ENCODE assay signal across 8 mouse cellular contexts in genomic region chrX:20616861-20617175, GRCm38 (mm10). TPM values are rescaled to one million over a fixed set of nuclear protein-coding genes. Genes with fewer than 3 reads are reported as not detected.
DNase-seq lines count a peak whose midpoint lies in the region; ATAC-seq and TF ChIP-seq lines count a peak whose summit lies in the region.

No protein-coding gene starts in this region.

- peaks cover 5% of the 10 kb centered on the region for H3K36me3 ChIP-seq in heart, postnatal 0 days (replicated peaks; ENCODE audit: control insufficient read depth, insufficient read depth, low read length)
- peaks cover 40% of the 10 kb centered on the region for H3K36me3 ChIP-seq in forebrain, embryonic 10.5 days (replicated peaks)
- H3K36me3 ChIP-seq in limb, embryonic 15.5 days = peaks cover 12% of the 10 kb centered on the region; the same call in 1 of the 2 replicates

- H3K9ac ChIP-seq in heart, postnatal 0 days (replicated peaks; ENCODE audit: low read depth, low read length) = peak overlapping the region; percentile 69
- 0 out of 2 replicates have a peak overlapping the region, but pooled peaks have one; percentile 33 for H3K9ac ChIP-seq in limb, embryonic 15.5 days

- TF ChIP-seq EP300 in heart, postnatal 0 days (IDR thresholded peaks at IDR 0.05; ENCODE audit: low read depth) = no peak

- TF ChIP-seq CTCF in heart, postnatal 0 days (IDR thresholded peaks at IDR 0.05; ENCODE audit: low read depth) = no peak
- no peak for TF ChIP-seq CTCF in olfactory bulb, adult 2 months (IDR thresholded peaks at IDR 0.05; ENCODE audit: insufficient read depth, low read depth, low read length)

- 21% methylated on average over 16 of the region's 17 CpGs for WGBS in heart, postnatal 0 days
- 10% methylated on average over 17 of the region's 17 CpGs for WGBS in forebrain, embryonic 10.5 days
- WGBS in limb, embryonic 15.5 days = 31% methylated on average over 17 of the region's 17 CpGs
- WGBS in olfactory bulb, adult 2 months = 14% methylated on average over 17 of the region's 17 CpGs

- H3K4me1 ChIP-seq in heart, postnatal 0 days (ENCODE audit: control insufficient read depth, insufficient read depth) = no peaks in the 10 kb centered on the region
- peaks cover 15% of the 10 kb centered on the region for H3K4me1 ChIP-seq in forebrain, embryonic 10.5 days
- peaks cover 4% of the 10 kb centered on the region; the same call in 1 of the 2 replicates for H3K4me1 ChIP-seq in limb, embryonic 15.5 days
- peaks cover 3% of the 10 kb centered on the region; the same call in 1 of the 2 replicates for H3K4me1 ChIP-seq in olfactory bulb, adult 2 months (ENCODE audit: control insufficient read depth, insufficient read depth, low read length)

- peak overlapping the region; percentile 72 for H3K4me3 ChIP-seq in heart, postnatal 0 days (ENCODE audit: low read depth, low read length)
- H3K4me3 ChIP-seq in forebrain, embryonic 10.5 days = peak overlapping the region; percentile 68
- peak overlapping the region; percentile 58 for H3K4me3 ChIP-seq in limb, embryonic 15.5 days
- peak overlapping the region; percentile 96 for H3K4me3 ChIP-seq in olfactory bulb, adult 2 months (ENCODE audit: insufficient read depth, low read depth, low read length)

- H3K27ac ChIP-seq in heart, postnatal 0 days (ENCODE audit: low read depth) = peak overlapping the region; percentile 95
- H3K27ac ChIP-seq in forebrain, embryonic 10.5 days = peak overlapping the region; percentile 93
- peak overlapping the region; percentile 92 for H3K27ac ChIP-seq in limb, embryonic 15.5 days
- H3K27ac ChIP-seq in olfactory bulb, adult 2 months (ENCODE audit: insufficient read depth, low read depth, low read length) = peak overlapping the region; percentile 99

- H3K27me3 ChIP-seq in heart, postnatal 0 days (ENCODE audit: control insufficient read depth, insufficient read depth, low read length) = no peaks in the 10 kb centered on the region
- no peaks in the 10 kb centered on the region for H3K27me3 ChIP-seq in forebrain, embryonic 10.5 days (ENCODE audit: poor library complexity, severe bottlenecking)
- no peaks in the 10 kb centered on the region for H3K27me3 ChIP-seq in limb, embryonic 15.5 days

- peak; percentile 24 for DNase-seq in heart, postnatal 0 days (ENCODE audit: low spot score)
- DNase-seq in heart, adult 9 months (ENCODE audit: low spot score in 2 of 2) = no peak
- DNase-seq in MEL-GATA-1-ER (ENCODE audit: extremely low read depth, low read depth) = peak; percentile 2
- DNase-seq in forebrain, embryonic 10.5 days (ENCODE audit: extremely low spot score, low spot score) = no peak
- no peak for DNase-seq in yolk sac, embryonic 10.5 days (ENCODE audit: low spot score)
- DNase-seq in adrenal gland, adult (ENCODE audit: inconsistent age in 2 of 2, low spot score in 1 of 2) = no peak

- no peaks in the 10 kb centered on the region for H3K9me3 ChIP-seq in heart, postnatal 0 days (replicated peaks; ENCODE audit: control insufficient read depth, low read length)
- H3K9me3 ChIP-seq in forebrain, embryonic 10.5 days = no peaks in the 10 kb centered on the region
- no peaks in the 10 kb centered on the region for H3K9me3 ChIP-seq in limb, embryonic 15.5 days

- TF ChIP-seq POLR2A in olfactory bulb, adult 2 months (IDR thresholded peaks at IDR 0.05; ENCODE audit: insufficient read depth, low read depth, low read length) = no peak

- peak; percentile 24; the same call in 1 of the 2 replicates for ATAC-seq in heart, postnatal 0 days (ENCODE audit: insufficient read depth, low read depth)
- ATAC-seq in limb, embryonic 15.5 days (ENCODE audit: insufficient number of reproducible peaks, low FRiP score, low TSS enrichment, low read depth) = no peak

- H3K4me2 ChIP-seq in heart, postnatal 0 days (ENCODE audit: low read depth, low read length) = peak overlapping the region; percentile 59
- H3K4me2 ChIP-seq in limb, embryonic 15.5 days = peak overlapping the region; percentile 40

RNA-seq across cellular contexts. Expression of gene Rbm10, which starts 0.5 kb away (rescaled TPM):
- 45.6 and 55.8 TPM in 2 replicates for total RNA-seq in heart, postnatal 0 days (2014; rRNA removed; ENCODE audit: low replicate concordance)
- polyA plus RNA-seq in heart, postnatal 0 days (2015; fragmentation: Nextera tagmentation; extraction: Ambion mirVana) = 21.0 and 24.1 TPM in 2 replicates
- 110 and 111 TPM in 2 replicates for polyA plus RNA-seq in forebrain, embryonic 10.5 days (2016; fragmentation: Nextera tagmentation; extraction: Ambion mirVana)
- polyA plus RNA-seq in limb, embryonic 15.5 days (2015; fragmentation: Nextera tagmentation; extraction: Ambion mirVana) = 55.6 and 58.7 TPM in 2 replicates
- polyA plus RNA-seq in olfactory bulb, adult 2 months (2012; ENCODE audit: insufficient read depth, insufficient read length, low replicate concordance, missing spikeins) = not detected in 2 replicates

RNA-seq across cellular contexts. Expression of gene Ndufb11, which starts 0.6 kb away (rescaled TPM):
- total RNA-seq in heart, postnatal 0 days (2014; rRNA removed; ENCODE audit: low replicate concordance) = 426 and 506 TPM in 2 replicates
- 979 and 1,041 TPM in 2 replicates for polyA plus RNA-seq in heart, postnatal 0 days (2015; fragmentation: Nextera tagmentation; extraction: Ambion mirVana)
- 173 and 180 TPM in 2 replicates for polyA plus RNA-seq in forebrain, embryonic 10.5 days (2016; fragmentation: Nextera tagmentation; extraction: Ambion mirVana)
- 209 and 225 TPM in 2 replicates for polyA plus RNA-seq in limb, embryonic 15.5 days (2015; fragmentation: Nextera tagmentation; extraction: Ambion mirVana)
- polyA plus RNA-seq in olfactory bulb, adult 2 months (2012; ENCODE audit: insufficient read depth, insufficient read length, low replicate concordance, missing spikeins) = not detected in 2 replicates

RNA-seq across cellular contexts. Expression of gene Uba1, which starts 41.3 kb away (rescaled TPM):
- 258 and 314 TPM in 2 replicates for total RNA-seq in heart, postnatal 0 days (2014; rRNA removed; ENCODE audit: low replicate concordance)
- 100 and 105 TPM in 2 replicates for polyA plus RNA-seq in heart, postnatal 0 days (2015; fragmentation: Nextera tagmentation; extraction: Ambion mirVana)
- polyA plus RNA-seq in forebrain, embryonic 10.5 days (2016; fragmentation: Nextera tagmentation; extraction: Ambion mirVana) = 251 and 252 TPM in 2 replicates
- polyA plus RNA-seq in limb, embryonic 15.5 days (2015; fragmentation: Nextera tagmentation; extraction: Ambion mirVana) = 190 and 191 TPM in 2 replicates
- polyA plus RNA-seq in olfactory bulb, adult 2 months (2012; ENCODE audit: insufficient read depth, insufficient read length, low replicate concordance, missing spikeins) = 422 TPM in 1 of 2 replicates, not detected in the other

Comparison
In these comparisons a context has a peak if more than half of its experiments do, and no peak if none do; other contexts are left out.
1. DNase-seq: peak in heart, postnatal 0 days (single experiment) and MEL-GATA-1-ER (single experiment); none in heart, adult 9 months (0 of 2), forebrain, embryonic 10.5 days (single experiment), yolk sac, embryonic 10.5 days (single experiment) and adrenal gland, adult (0 of 2).
2. Peak in every context shown above with its lines, with median percentiles within 50 percentile points of each other: H3K27ac ChIP-seq and H3K4me3 ChIP-seq.